Mouse (Mus musculus): ENCODE data around the gene Prss21.
"Not testable (repeated sequence)": the region's sequence is repeated elsewhere in the genome, so short reads cannot be mapped to it uniquely, and the experiment has no call there.

Prss21 gene

DNA sequence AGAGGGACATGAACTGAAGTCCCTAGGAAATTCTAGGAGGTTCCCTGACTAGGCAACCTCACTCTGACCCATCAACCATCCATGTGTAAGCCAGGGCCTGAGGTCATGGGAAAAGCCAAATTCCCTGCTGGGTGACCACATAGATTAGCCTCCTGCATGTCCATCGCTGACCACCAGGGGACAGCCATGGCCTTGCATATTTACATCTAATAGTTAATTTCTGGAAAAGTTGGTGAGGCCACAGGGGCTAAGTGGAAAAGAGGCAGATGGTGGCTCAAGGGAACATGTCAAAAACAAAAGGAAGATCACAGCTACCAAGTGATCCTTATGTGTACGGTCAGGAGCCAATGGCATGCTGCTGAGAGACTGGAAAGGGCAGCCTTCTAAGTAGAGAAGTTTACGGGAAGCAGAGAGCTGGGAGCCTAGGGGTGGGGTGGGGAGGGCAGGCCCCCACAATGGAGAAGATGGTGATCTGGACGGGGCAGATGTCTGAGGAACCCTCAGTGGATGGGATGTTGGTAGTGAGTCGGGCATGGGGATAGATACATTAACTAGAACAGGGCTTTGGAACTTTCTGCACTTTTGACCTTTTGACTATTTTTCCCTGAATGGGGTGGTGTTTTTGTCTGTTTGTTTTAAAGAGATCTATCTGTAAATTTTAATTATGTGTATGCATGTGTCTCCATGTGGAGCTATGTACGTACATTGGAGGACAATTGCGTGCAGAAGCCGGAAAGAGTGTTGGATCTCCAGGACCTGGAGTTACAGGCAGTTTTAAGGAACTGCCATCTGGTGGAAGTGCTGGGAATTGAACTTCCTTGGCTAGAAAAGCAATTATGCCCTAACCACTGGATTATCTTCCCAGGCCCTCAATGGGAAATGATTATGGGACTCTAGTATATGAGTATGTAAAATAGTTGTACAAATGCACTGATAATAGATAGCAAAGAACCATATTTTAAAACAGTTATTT, 6.3 kb downstream of the Prss21 start:
- no peaks in the 10 kb centered on the region for H3K4me1 ChIP-seq (replicated peaks; ENCODE audit: low read depth, low read length)
- no peaks in the 10 kb centered on the region for H3K36me3 ChIP-seq (ENCODE audit: insufficient read depth, low read length)
- peaks cover 2% of the 10 kb centered on the region for H3K27me3 ChIP-seq (ENCODE audit: insufficient read depth, low read length)
- peaks cover 38% of the 10 kb centered on the region for H3K9me3 ChIP-seq (ENCODE audit: low read length)
- TF ChIP-seq NANOG (IDR thresholded peaks at IDR 0.05; ENCODE audit: borderline replicate concordance, low read length) (no peak), CTCF (conservative IDR thresholded peaks at IDR 0.05; ENCODE audit: low read length) (peak; percentile 57)
- H3K4me3 ChIP-seq (replicated peaks; ENCODE audit: low read length) = no peak overlapping the region

- TF ChIP-seq CTCF (conservative IDR thresholded peaks at IDR 0.05; ENCODE audit: low read length) (no peak), NANOG (IDR thresholded peaks at IDR 0.05; ENCODE audit: borderline replicate concordance, low read length) (no peak), POU5F1 (IDR thresholded peaks at IDR 0.05; ENCODE audit: borderline replicate concordance, low read length) (no peak)
- no peaks in the 10 kb centered on the region for H3K4me1 ChIP-seq (replicated peaks; ENCODE audit: low read depth, low read length)
- no peaks in the 10 kb centered on the region for H3K36me3 ChIP-seq (ENCODE audit: insufficient read depth, low read length)
- H3K9me3 ChIP-seq (ENCODE audit: low read length) = peaks cover 38% of the 10 kb centered on the region
- H3K4me3 ChIP-seq (replicated peaks; ENCODE audit: low read length) = no peak overlapping the region
- no peaks in the 10 kb centered on the region for H3K27me3 ChIP-seq (ENCODE audit: insufficient read depth, low read length)
These were observed 8.9 kb downstream of the Prss21 start for GRCm38 (mm10) chr17:23876741-23877140.

DNA sequence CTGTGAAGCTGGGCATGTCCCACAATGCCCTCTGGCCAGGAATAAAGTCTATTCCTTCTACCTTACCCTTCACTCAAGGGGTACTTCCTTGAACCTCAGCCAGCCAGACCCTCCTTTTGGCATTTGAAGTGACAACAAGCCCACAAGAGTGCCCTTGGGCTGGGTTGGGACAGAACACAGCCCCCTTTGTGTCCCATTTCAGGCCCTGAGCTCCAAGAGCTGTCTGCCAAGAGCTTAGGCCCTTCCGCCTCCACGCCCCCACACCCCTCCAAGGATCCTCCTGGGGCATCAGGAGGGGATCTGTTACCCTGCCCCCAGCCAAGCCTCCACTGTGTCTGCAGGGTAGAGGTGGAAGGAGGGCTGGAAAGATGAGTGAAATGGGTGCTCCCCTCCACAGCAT, 9.3 kb downstream of the Prss21 start:
- peaks cover 38% of the 10 kb centered on the region for H3K9me3 ChIP-seq (ENCODE audit: low read length)
- no peak for TF ChIP-seq CTCF (conservative IDR thresholded peaks at IDR 0.05; ENCODE audit: low read length)
- TF ChIP-seq POU5F1 (IDR thresholded peaks at IDR 0.05; ENCODE audit: borderline replicate concordance, low read length) = no peak
- no peak for TF ChIP-seq NANOG (IDR thresholded peaks at IDR 0.05; ENCODE audit: borderline replicate concordance, low read length)
- H3K27me3 ChIP-seq (ENCODE audit: insufficient read depth, low read length) = no peaks in the 10 kb centered on the region
- no peak overlapping the region for H3K4me3 ChIP-seq (replicated peaks; ENCODE audit: low read length)
- no peaks in the 10 kb centered on the region for H3K36me3 ChIP-seq (ENCODE audit: insufficient read depth, low read length)
- H3K4me1 ChIP-seq (replicated peaks; ENCODE audit: low read depth, low read length) = no peaks in the 10 kb centered on the region

GRCm38 (mm10) chr17:23880576-23880975, 12.7 kb downstream of the Prss21 start, which contains the start of the genes Dcpp1 and Dcpp2:
Dcpp1 (plus strand) TSS chr17:23880876.
Dcpp2 (plus strand) TSS chr17:23880880.
- H3K9me3 ChIP-seq (ENCODE audit: low read length) = peaks cover 44% of the 10 kb centered on the region
- not testable (repeated sequence) for H3K4me3 ChIP-seq (replicated peaks; ENCODE audit: low read length); H3K36me3 ChIP-seq (ENCODE audit: insufficient read depth, low read length); H3K27me3 ChIP-seq (ENCODE audit: insufficient read depth, low read length); H3K4me1 ChIP-seq (replicated peaks; ENCODE audit: low read depth, low read length)

- H3K36me3 ChIP-seq (ENCODE audit: insufficient read depth, low read length); H3K9me3 ChIP-seq (ENCODE audit: low read length); H3K27me3 ChIP-seq (ENCODE audit: insufficient read depth, low read length); H3K4me3 ChIP-seq (replicated peaks; ENCODE audit: low read length); H3K4me1 ChIP-seq (replicated peaks; ENCODE audit: low read depth, low read length): not testable (repeated sequence)
These were observed 49.3 kb downstream of the Prss21 start, which contains the start of gene Dcpp3 for GRCm38 (mm10) chr17:23917158-23917557. Dcpp3 (plus strand) TSS chr17:23917458.

Data from E14TG2a.4 (cell line).